Mouse (Mus musculus) c-Kit-positive CD71-positive TER-119-negative erythroid progenitor cells, embryonic 14.5 days (primary cell): ENCODE data around the gene Nlrc5.

ENCODE experiments used
- DNase-seq: peaks from one replicate; pipeline ENCODE4 v3.0.0-alpha.2; 2013; ENCODE audit warnings: low read depth

The Nlrc5 gene

DNA sequence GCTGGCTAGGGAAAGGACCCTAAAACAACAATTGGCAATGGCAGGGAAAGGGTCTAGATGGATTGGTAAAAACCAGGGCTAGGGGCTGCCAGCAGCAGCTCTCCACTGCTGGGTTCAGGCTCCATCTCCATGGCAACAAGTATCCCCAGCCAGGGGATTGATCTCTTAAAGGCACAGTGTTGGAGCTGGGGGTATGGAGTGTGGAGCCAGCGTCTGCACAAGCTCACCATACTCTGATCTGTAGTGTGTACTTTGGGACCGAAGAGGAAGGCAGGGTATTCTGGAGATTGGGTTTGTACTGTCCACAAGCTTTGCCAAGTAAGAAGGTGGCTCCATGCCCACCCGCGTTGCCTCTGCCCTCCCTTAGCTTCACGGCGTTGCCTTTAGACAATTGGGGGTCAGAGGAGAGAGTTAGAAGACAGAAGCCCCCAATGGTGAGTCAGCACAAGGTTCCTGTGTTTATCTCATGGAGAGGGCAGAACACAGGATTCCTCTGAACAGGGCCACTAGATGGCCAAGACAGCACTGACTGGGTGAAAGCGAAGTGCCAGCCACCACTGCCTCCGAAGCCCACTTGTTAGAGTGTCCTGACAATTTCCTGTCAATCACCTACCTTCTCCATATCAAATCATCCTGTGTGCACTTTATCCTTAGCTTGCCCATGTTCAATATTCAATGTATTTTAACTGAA lies 133.1 kb downstream of the Nlrc5 start:
- DNase-seq, result no peak

GRCm38 (mm10) chr8:94568098-94568497 lies 133.9 kb downstream of the Nlrc5 start:
- DNase-seq, result no peak

DNA sequence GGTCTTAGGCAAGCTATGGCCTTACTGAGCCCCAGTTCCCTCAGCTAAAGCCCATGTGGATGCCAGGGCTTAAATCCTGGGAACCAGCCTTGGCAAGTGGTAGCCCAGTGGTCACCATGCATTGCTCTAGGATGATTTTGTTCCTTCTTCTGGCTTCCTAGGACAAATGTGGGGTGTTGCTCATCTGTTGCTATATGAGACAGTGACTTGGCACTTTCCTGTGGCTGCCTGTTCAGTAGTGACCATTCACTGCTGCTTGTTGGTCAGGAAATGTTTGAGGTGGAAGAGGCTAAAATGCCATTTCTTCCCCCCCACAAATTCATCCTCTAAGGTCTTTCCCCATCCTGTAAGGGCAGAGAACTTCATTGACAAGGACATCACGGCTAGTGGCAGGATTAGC lies 135.3 kb downstream of the Nlrc5 start:
- DNase-seq, result no peak

GRCm38 (mm10) chr8:94571896-94572295 lies 137.7 kb downstream of the Nlrc5 start:
- DNase-seq, result no peak

GRCm38 (mm10) chr8:94574159-94574907 lies 140.2 kb downstream of the Nlrc5 start:
- no peak for DNase-seq

DNA sequence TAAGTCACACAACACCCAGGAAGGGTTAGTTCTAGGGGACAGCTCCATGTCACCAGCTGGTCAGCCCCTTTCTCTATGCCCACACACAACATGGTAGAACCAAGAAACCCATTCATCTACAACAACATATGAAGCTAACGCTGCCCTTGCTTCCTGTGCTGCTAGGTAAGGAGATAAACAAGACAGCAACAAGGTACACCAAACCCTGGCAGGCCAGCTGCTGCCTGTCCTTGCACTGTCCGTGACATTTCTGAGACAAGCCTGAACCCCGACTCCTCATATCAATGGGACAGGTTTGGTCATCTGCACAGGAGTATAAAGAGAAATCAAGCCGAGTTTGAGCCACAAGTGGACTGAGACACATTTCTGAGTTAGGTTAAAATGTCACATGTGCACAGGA lies 141.0 kb downstream of the Nlrc5 start:
- DNase-seq, result no peak
